Mouse (Mus musculus) left cerebral cortex, adult 8-10 months (tissue): ENCODE data around the gene Clcf1. TPM values are rescaled to one million over a fixed set of nuclear protein-coding genes. Genes with fewer than 3 reads are reported as not detected.

Source experiments
- DNase-seq, 2 experiments: peaks; one replicate each; pipeline ENCODE4 v3.0.0; 2022; ENCODE audit warnings: low spot score in 2 of 2
- total RNA-seq, 4 experiments: library from RNA; stranded (reverse); gene quantifications; 2 replicates each; pipeline ENCODE4 v1.2.4; 2022

The Clcf1 gene
- 1 to 10 TPM in 2 of 4 experiments, under 1 TPM in 2; 0.65 to 2.4 (median 1.2) TPM for total RNA-seq

DNA sequence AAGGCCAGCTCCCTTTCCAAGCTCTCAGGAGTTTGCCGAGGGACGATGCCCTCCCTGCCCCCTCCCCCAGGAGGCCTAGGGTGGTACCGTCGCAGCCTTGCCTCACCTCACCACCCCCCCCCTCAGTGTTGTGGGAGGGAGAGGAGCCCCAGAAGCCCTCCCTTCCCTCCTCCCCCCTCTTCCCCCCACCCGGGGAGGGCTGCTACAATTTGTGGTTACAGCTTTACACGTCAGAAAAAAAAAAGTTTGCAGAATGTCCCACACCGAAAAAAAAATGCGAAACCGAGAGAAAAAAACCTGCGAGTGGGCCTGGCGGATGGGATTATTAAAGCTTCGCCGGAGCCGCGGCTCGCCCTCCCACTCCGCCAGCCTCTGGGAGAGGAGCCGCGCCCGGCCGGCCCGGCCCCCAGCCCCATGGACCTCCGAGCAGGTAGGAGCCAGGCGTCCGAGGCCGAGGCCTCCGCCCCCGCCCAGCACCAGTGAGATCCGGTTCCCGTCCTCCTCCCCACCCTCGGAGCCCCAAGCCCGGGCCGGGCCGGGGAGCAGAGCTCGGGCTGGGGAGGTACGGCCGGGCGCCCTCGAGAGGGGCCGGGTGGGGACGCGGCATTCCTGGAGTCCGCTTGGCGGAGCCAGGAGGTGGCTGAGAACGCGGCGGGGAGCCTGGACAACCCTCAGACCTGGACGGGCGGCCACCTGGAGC, at the start of gene Clcf1, which contains the start of gene AC109138.7:
Clcf1 (plus strand) TSS at position 168 of the 700 bp plus-strand sequence.
AC109138.7 (plus strand) TSS at position 287 of the 700 bp plus-strand sequence.
- DNase-seq = no peak

- DNase-seq = no peak
These were observed 49.3 kb upstream of the Clcf1 start for GRCm38 (mm10) chr19:4164721-4165120.

GRCm38 (mm10) chr19:4166678-4167476, 47.2 kb upstream of the Clcf1 start:
- no peak for DNase-seq

DNA sequence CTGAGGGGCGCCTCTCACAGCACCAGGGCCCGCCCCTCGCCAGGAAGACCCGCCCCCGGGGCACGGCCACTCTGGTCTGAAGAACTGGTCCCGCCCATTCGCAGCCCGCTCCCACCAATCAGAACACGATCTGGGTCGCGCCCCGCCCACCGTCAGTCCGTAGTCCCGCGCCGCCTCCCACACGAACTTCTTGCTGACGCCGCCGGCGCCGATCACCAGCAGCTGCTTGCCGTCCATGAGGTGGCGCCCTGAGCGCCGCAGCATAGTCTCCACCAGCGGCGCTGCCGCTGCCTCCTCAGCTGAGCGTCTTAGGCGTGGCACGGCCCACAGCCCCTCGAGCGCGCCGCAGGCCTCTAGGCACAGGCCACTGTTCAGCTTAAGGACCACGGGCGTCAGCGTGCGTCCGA, 44.7 kb upstream of the Clcf1 start:
- peak; percentile 97 to 99 for DNase-seq

DNA sequence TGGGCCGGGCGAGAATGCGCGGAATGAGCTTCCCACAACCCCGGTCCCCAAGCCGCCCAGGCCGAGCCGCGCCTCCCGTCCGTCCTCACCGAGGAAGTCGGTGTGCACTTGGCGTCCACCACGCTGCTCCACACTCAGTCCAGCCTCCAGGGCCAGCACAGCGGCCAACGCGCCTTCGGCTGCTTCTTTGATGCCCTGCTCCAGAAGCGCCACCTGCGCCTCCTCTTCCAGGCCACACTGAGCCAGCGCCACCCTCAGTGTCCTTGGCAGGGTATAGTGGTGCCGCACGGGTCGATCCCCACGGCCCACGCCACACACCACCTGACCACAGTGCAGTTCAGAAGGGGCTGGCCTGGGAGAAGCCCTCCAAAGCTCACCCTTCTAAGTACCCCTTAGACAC, 44.2 kb upstream of the Clcf1 start:
- no peak for DNase-seq

DNA sequence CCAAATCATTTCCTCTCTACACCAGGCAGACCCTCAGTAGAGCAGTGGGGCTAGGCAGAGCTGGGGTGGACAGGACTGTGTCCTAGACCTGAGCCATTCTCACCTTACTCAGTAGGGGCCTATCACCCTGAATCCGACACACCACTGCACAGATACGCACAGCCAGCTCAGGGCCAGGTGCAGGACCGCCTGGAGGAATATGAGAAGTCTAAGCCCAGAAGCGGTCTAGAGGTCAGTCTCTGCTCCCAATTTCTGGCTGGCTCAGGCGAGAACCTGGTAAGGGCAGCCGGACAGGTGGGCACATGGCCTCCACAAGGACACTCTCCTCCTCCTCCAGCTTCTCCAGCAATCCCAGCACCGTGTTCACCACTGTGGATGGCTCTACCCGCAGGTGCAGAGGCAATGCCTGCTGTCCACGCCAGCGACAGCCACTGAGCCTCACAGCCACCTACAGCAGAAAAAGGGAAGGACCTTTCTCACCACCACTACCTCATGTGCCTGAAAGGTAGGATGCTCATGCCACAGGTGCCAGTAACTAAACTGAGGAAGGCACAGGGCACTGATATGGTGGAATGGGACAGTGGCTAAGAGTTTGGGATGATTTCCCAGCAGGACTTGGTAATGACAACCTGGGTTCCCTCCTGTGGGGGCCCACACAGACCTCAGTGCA, 43.2 kb upstream of the Clcf1 start:
- DNase-seq = no peak

DNA sequence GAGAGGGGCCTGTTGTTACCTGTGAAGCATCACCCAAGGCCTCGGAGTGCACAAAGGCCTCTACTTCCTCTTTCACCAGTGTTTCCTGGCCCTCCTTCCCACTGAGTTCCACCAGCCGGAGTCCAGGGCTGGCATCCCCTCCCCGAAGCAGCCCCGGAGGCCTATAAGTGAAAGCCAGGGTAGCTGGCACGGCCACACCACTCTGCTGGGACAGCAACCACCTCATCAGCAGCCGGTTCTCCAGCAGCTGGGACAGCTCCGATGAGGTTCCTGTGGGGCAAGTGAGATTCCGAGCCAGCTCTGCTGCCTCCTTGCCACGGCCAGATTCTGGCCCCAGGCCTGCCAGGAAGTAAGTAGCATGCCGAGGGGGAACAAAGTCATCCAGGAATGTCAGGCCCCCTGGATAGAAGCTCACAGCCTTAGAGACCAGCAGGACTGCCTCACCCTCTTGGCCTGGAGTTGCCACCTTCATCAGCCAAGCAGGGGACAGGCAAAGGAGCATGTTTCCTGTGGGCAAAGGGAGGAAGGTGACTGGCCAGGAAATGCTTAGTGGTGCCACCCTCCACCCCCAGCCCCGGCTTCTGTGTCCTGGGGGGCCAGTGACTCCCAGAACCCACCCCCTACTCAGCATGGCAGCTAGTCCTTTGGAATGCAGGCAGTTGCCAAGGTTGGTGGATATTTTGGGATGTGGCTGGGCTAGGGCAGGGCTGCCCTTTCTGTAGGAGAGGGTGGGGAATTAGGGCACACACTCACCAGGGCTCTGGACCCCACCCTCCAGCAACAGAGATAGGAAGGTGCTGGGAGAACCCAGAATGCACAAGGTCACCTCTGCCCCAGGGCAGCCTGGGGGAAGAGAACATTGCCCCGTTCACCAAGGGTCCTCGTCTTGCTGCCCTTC, 42.4 kb upstream of the Clcf1 start:
- DNase-seq = no peak

- DNase-seq = no peak
These were observed 41.1 kb upstream of the Clcf1 start for GRCm38 (mm10) chr19:4172925-4173324.

DNA sequence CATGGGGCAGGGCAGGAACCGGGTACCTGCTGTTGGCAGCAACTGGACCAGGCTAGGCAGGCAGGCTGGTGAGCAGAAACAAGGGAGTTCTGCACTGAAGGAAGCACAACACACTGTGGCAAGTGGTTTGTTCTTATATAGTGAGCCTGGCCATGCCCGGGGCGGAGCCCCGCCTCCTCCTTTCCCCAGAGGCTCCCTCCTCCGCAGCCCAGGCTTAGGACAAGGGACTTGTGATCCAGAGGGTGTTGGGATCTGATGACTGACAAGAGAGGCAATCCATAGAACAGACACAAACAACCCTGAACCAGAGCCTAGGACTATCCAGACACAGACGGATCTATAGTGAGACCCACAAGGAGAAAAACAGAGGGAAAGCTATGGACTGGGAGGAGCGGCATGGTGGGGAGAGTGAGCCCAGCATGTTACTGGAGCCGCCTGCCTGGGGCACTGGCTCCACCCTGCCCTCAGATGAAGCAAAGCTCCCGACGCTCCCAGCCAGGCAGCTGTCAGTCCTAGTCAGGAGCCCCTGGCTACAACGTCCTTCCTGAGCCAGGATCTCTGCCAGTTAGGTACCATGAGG, 38.6 kb upstream of the Clcf1 start, which contains the start of gene Carns1:
Carns1 (minus strand) TSS at position 112 of the 580 bp plus-strand sequence.
- no peak for DNase-seq

GRCm38 (mm10) chr19:4180411-4180810, 33.6 kb upstream of the Clcf1 start:
- DNase-seq = no peak

DNA sequence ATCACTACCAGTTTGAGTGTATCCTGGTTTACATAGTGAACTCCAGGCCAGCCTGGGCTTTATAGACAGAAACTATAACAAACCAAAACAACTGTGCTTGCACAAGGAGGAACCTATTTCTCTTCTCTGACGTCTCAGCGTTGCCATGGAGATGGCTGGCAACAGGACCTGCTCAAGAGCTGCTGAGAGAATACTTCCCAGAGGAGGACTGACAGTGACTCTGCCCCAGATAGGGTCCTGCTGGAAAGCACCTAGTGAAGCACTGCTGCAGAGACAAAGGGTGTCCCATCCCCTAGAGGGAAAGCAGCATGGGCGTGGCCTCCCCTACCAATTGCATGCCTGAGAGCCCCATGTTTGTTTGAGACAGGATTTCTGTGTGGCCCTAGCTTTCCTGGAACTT, 32.1 kb upstream of the Clcf1 start:
- peak in 1 of 2 experiments; percentile 75 for DNase-seq

- DNase-seq = no peak
These were observed 30.3 kb upstream of the Clcf1 start for GRCm38 (mm10) chr19:4183689-4184088.

DNA sequence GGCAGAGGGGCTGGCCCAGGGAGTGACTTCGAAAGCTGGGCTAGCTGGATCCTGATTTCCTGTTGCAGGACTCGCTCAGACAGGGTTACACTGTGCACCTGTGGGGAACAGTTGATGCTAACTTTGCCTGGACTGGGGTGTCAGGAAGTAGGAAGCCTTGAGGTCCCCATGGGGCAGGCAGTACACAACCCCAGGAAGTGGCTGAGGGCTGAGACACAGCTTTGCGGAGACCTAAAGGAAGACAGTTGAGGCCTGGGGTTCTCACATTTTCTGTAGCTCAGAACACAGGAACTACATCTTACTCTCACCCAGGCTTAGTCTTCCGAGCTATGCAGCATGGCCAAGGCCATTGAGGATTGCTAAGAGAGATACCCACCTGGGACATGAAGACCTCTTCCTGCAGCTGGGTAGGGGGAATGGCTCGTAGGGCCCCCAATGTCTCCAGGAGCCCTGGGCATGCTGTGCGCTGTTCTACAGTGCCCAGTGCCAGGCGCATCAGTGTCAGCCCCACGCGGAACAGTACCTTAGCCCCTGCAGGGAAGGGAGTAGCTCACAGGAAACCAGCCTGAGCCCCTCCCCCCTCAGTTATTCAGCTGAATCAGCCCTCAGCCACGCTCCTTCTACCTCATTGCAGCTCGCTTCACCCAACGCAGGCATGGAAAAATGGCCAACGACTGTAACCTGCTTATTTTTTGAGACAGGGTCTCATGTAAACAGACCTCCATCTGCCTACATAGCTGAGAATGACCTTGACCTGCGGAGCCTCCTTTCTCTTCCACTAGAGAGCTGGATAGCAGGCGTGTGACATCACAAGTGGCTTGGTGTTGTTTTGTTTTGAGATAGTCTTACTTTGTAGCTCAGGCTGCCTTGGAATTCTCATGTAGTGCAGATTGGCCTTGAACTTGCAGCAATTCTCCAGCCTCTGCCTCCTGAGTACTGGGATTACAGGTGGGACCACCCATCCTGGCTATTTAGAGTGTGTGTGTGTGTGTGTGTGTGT, 28.8 kb upstream of the Clcf1 start:
- DNase-seq = no peak

GRCm38 (mm10) chr19:4187303-4187702, 26.7 kb upstream of the Clcf1 start:
- DNase-seq = no peak

DNA sequence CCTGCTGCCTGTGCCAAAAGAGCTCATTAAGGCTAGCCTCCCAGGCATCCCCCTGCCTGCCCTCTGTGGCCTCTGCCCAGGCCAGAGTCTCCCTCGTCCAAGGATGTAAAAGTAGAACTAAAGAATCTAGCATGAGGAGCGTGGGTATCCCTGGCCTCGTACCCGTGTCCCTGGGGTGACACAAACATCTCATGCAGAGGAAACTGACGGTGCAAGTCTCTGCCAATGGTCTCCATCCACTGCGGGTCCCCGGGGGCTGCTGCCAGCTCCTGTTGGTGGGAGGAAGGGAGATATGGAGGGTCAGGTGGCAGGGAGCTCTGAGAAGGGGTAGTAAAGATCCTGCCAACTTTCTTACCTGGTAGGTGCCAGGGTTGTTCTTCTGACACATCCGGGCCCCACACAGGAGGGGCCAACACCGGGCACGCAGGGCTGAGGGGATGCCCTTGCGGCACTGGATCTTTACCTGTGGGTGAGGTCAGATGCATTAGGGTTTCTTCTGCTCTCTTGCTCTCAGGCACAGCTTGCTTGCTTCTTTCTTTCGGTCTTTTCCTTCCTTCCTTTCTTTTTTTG, 24.9 kb upstream of the Clcf1 start:
- no peak for DNase-seq

DNA sequence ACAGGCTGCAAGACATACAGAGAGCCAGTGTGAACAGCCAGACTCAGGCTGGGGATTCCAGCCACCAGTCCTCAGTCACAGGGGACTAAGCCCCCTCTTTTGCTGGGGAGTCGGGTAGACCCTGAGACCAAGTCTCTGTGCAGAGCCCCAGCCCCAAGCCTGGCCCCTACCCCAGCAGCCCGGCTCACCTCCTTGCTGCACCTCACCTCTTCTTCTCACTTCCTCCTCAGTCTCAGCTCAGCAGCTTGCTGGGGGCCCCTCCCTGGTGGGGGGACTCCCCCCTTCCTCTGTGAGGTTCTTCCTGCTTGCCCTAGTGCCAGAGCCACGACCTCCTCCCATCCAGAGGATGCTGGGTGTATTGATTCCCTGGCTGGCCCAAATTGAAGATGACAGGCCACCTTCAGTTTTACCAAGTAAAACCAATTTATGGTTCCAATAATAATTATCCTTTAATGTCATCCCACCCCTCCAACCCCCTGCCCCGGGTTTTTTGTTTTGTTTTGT, 23.2 kb upstream of the Clcf1 start, which contains the start of gene Tbc1d10c:
Tbc1d10c (minus strand) TSS at position 454 of the 504 bp plus-strand sequence.
- DNase-seq = no peak

GRCm38 (mm10) chr19:4191528-4192250, 22.3 kb upstream of the Clcf1 start, which contains the start of gene Ppp1ca:
TSS of gene Ppp1ca (plus strand) at chr19:4192065.
- peak; percentile 74 to 84 for DNase-seq
